Mouse (Mus musculus) heart, embryonic 14.5 days (tissue): ENCODE measurements around the gene Eif3j1. TPM values are rescaled to one million over a fixed set of nuclear protein-coding genes. Genes with fewer than 3 reads are reported as not detected.

Experiments
- ATAC-seq: fragments of 200-750 bp; cut with Nextera tagmentation; 2 replicates; pipeline ENCODE4 v1.8.0; 2017; ENCODE audit warnings: low read depth, moderate TSS enrichment; ENCODE audit not compliant: insufficient number of reproducible peaks, insufficient read depth, low FRiP score
- H3K27ac ChIP-seq, 2 experiments: fragments of 200-500 bp in 1 of 2; fragments of 300-500 bp in 1 of 2; sonication (generic) in 1 of 2; replicated peaks in 1 of 2; 2 replicates each; pipeline ENCODE4 v1.5.1; 2012 to 2014; ENCODE audit warnings: low read depth in 2 of 2, low read length in 2 of 2, control low read depth in 1 of 2, mild to moderate bottlenecking in 1 of 2, mixed read lengths in 1 of 2; ENCODE audit not compliant: control insufficient read depth in 1 of 2, insufficient read depth in 1 of 2
- H3K27me3 ChIP-seq: fragments of 300-500 bp; sonication (generic); 2 replicates; pipeline ENCODE4 v1.6.1; 2014; ENCODE audit warnings: mild to moderate bottlenecking, low read length, control low read depth; ENCODE audit not compliant: control insufficient read depth, insufficient read depth
- H3K36me3 ChIP-seq: fragments of 300-500 bp; sonication (generic); 2 replicates; pipeline ENCODE4 v1.6.1; 2014; ENCODE audit warnings: mild to moderate bottlenecking, control low read depth, low read length, mixed read lengths; ENCODE audit not compliant: control insufficient read depth, insufficient read depth
- H3K4me1 ChIP-seq, 2 experiments: fragments of 200-500 bp in 1 of 2; fragments of 300-500 bp in 1 of 2; sonication (generic) in 1 of 2; 2 replicates each; pipeline ENCODE4 v1.6.1; 2012 to 2014; ENCODE audit warnings: low read length in 2 of 2, control low read depth in 1 of 2, mixed read lengths in 1 of 2; ENCODE audit not compliant: control insufficient read depth in 2 of 2, insufficient read depth in 2 of 2
- H3K4me2 ChIP-seq: fragments of 300-500 bp; sonication (generic); 2 replicates; pipeline ENCODE4 v1.6.1; 2014; ENCODE audit warnings: mild to moderate bottlenecking, low read length
- H3K4me3 ChIP-seq, 2 experiments: fragments of 200-500 bp in 1 of 2; fragments of 300-500 bp in 1 of 2; sonication (generic) in 1 of 2; 2 replicates each; pipeline ENCODE4 v1.5.1; 2012 to 2014; ENCODE audit warnings: low read length in 2 of 2, mild to moderate bottlenecking in 2 of 2, control low read depth in 1 of 2, low read depth in 1 of 2, moderate library complexity in 1 of 2; ENCODE audit not compliant: control insufficient read depth in 1 of 2, insufficient read depth in 1 of 2
- H3K9ac ChIP-seq: fragments of 300-500 bp; sonication (generic); 2 replicates; pipeline ENCODE4 v1.6.1; 2014; ENCODE audit warnings: mild to moderate bottlenecking, low read length
- H3K9me3 ChIP-seq: fragments of 300-500 bp; sonication (generic); 2 replicates; pipeline ENCODE4 v1.6.1; 2016; ENCODE audit warnings: low read length, control low read depth; ENCODE audit not compliant: control insufficient read depth
- WGBS: fragments of 180-500 bp; shearing (Covaris S2); extraction: QIAGEN DNeasy Blood & Tissue Kit; methylation state at CpG from one replicate; pipeline ENCODE4 v1.1.7; 2014; 5-methylcytosine and 5-hydroxymethylcytosine counted together
- polyA plus RNA-seq: library from polyadenylated mRNA; unstranded; fragments of >200 nt; fragmentation: Nextera tagmentation; extraction: Ambion mirVana; gene quantifications from 2 replicates; pipeline ENCODE4 v1.2.1, GENCODE M21; 2014

The Eif3j1 gene
- polyA plus RNA-seq, 1 experiment from 2014 or later = 11.9 TPM

- under 1% methylated on average over 67 of the region's 71 CpGs for WGBS
- peak; percentile 31 for ATAC-seq
- H3K9ac ChIP-seq = peak overlapping the region; percentile 94
Observed at GRCm38 (mm10) chr2:122028756-122029700, 682 bp downstream of the Eif3j1 start.

GRCm38 (mm10) chr2:122031970-122032369 lies 3.6 kb downstream of the Eif3j1 start:
- Histone ChIP-seq H3K4me3 (no peak overlapping the region), H3K4me2 (no peak overlapping the region), H3K4me1 (peaks cover 0 to 17% of the 10 kb centered on the region in 2 experiments; a peak in 2 of 4 replicates), H3K36me3 (peaks cover 35% of the 10 kb centered on the region), H3K9me3 (no peaks in the 10 kb centered on the region), H3K27ac (no peak overlapping the region), H3K9ac (no peak overlapping the region), H3K27me3 (no peaks in the 10 kb centered on the region)
- no peak for ATAC-seq
- WGBS = 73% methylated on average over 5 of the region's 6 CpGs

More at GRCm38 (mm10) chr2:122028756-122029700, 682 bp downstream of the Eif3j1 start:
- Histone ChIP-seq H3K4me2 (peak overlapping the region; percentile 90), H3K9me3 (no peaks in the 10 kb centered on the region), H3K4me1 (peaks cover 0 to 10% of the 10 kb centered on the region in 2 experiments; a peak in 2 of 4 replicates), H3K4me3 (peak overlapping the region; percentile 71 to 93), H3K36me3 (peaks cover 28% of the 10 kb centered on the region), H3K27me3 (no peaks in the 10 kb centered on the region), H3K27ac (peak overlapping the region; percentile 74 to 88)

- peaks cover 45% of the 10 kb centered on the region for H3K36me3 ChIP-seq
Observed at GRCm38 (mm10) chr2:122036064-122036463, 7.7 kb downstream of the Eif3j1 start.

DNA sequence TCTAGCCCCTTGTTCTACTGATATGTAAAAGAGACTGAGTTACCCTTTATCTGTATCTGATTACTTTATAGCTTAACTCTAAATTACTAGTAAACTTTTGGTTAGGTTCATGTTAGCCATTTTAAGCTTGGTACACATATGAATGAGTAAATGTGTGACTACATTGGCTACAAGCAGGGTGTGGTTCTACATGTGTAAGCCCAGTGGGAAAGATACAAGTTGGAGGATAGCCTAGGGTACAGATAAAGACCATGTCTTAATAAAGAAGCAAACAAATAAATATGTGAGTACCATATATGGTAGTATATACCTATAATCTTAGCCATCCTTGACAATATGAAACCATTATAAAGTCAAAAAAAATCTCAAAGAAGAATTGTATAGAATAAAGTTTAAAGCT lies 15.6 kb downstream of the Eif3j1 start:
- H3K27ac ChIP-seq = no peak overlapping the region
- ATAC-seq = no peak
- H3K9me3 ChIP-seq = no peaks in the 10 kb centered on the region
- no peak overlapping the region for H3K9ac ChIP-seq
- H3K4me1 ChIP-seq = no peaks in the 10 kb centered on the region
- no peak overlapping the region for H3K4me3 ChIP-seq
- peaks cover 64% of the 10 kb centered on the region for H3K36me3 ChIP-seq
- no peaks in the 10 kb centered on the region for H3K27me3 ChIP-seq
- H3K4me2 ChIP-seq = no peak overlapping the region

More at GRCm38 (mm10) chr2:122036064-122036463, 7.7 kb downstream of the Eif3j1 start:
- ATAC-seq = no peak
- Histone ChIP-seq H3K9me3 (no peaks in the 10 kb centered on the region), H3K27ac (no peak overlapping the region), H3K9ac (no peak overlapping the region), H3K27me3 (no peaks in the 10 kb centered on the region), H3K4me2 (no peak overlapping the region), H3K4me1 (peaks cover 0 to 7% of the 10 kb centered on the region in 2 experiments; a peak in 1 of 4 replicates), H3K4me3 (no peak overlapping the region)
- WGBS = 56% methylated on average over 3 of the region's 3 CpGs

GRCm38 (mm10) chr2:122059365-122060115 lies 31.2 kb downstream of the Eif3j1 start:
- no peak overlapping the region for H3K27ac ChIP-seq
- 64% methylated on average over 11 of the region's 11 CpGs for WGBS
- no peak overlapping the region for H3K4me3 ChIP-seq
- no peak for ATAC-seq
- peaks cover 59% of the 10 kb centered on the region for H3K36me3 ChIP-seq
- H3K9me3 ChIP-seq = no peaks in the 10 kb centered on the region
- no peak overlapping the region for H3K4me2 ChIP-seq
- H3K27me3 ChIP-seq = no peaks in the 10 kb centered on the region
- peaks cover 6 to 11% of the 10 kb centered on the region in 2 experiments; a peak in 3 of 4 replicates for H3K4me1 ChIP-seq
- no peak overlapping the region for H3K9ac ChIP-seq

DNA sequence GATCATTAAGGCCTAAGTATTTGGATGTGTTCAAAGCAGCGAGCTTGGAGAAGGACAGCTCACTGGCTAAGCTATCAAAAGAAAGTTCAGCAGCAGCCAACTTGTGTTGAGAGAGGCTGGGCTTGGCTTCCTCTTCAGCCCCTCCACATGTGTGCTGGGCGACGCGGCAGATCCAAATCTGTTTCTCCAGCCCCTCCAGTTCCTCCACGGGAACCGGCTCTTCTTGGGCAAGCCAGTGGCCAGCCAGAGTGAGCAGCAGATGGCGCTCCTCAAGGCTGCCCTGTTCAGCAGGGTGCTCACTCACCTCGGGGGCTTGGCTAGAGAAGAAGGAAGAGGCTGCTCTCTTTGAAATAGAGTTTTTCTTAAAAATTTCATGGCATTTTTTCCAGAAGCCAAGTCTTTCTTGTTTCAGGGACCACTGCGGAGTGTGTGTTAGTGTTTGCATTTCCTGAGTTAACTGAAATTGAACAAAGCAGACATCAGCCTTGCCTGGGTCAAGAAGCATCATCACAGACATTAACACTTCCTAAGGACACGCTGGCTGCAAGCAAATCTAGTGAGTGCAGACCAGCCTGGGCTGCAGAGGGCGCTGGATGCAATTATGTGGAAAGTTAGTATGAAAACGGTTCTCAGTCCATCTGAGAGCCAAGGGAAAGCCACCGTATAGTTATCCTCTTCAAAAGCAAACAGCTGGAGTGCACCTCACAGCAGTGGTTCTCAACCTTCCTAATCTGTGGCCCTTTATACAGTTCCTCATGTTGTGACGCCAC lies 37.0 kb downstream of the Eif3j1 start:
- no peak for ATAC-seq
- Histone ChIP-seq H3K27ac (peak overlapping the region in 1 of 2 experiments; percentile 57; a peak in 2 of 4 replicates), H3K9me3 (no peaks in the 10 kb centered on the region), H3K36me3 (peaks cover 48% of the 10 kb centered on the region), H3K4me2 (no peak overlapping the region), H3K27me3 (no peaks in the 10 kb centered on the region), H3K9ac (no peak overlapping the region), H3K4me3 (no peak overlapping the region), H3K4me1 (peaks cover 7 to 12% of the 10 kb centered on the region in 2 experiments)
- WGBS = 53% methylated on average over 14 of the region's 14 CpGs

DNA sequence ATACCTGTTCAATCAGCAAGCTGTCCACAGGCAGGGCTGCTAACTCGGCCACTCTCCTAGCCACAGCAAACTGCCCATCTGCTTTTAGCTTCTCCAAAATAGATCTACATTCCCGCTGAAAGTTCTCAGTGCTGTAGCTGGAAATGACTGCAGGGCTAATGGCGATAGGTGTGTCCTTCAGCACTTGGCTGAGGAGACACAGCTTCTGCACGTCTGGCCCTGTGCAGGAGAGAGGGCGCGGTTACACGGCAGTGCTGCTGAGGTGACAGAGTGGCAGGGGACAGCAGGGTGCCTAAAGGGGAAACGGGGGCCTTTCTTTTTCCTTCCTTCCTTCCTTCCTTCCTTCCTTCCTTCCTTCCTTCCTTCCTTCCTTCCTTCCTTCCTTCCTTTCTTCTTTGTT lies 37.9 kb downstream of the Eif3j1 start:
- ATAC-seq = no peak; the same call in 1 of the 2 replicates
- H3K36me3 ChIP-seq = peaks cover 48% of the 10 kb centered on the region
- H3K27me3 ChIP-seq = no peaks in the 10 kb centered on the region
- no peak overlapping the region for H3K9ac ChIP-seq
- H3K9me3 ChIP-seq = no peaks in the 10 kb centered on the region
- H3K4me2 ChIP-seq = no peak overlapping the region
- peak overlapping the region; percentile 34 to 57 for H3K27ac ChIP-seq
- peaks cover 5% of the 10 kb centered on the region in 2 experiments; a peak in 3 of 4 replicates for H3K4me1 ChIP-seq
- 39% methylated on average over 8 of the region's 8 CpGs for WGBS
- no peak overlapping the region for H3K4me3 ChIP-seq
